Mouse (Mus musculus): Measurements from ENCODE around the gene Btn2a2. TPM values are rescaled to one million over a fixed set of nuclear protein-coding genes. Genes with fewer than 3 reads are reported as not detected.

Gene Btn2a2
- polyA plus RNA-seq, 1 experiment from 2014 or later, result not detected

- Histone ChIP-seq H3K4me2 (no peak overlapping the region), H3K9me3 (no peaks in the 10 kb centered on the region), H3K4me3 (no peak overlapping the region), H3K27ac (no peak overlapping the region), H3K9ac (no peak overlapping the region), H3K36me3 (replicated peaks) (no peaks in the 10 kb centered on the region), H3K27me3 (replicated peaks) (peaks cover 16% of the 10 kb centered on the region; the same call in 1 of the 2 replicates), H3K4me1 (peaks cover 10% of the 10 kb centered on the region)
- ATAC-seq (replicated peaks), result no peak
- WGBS, result 40% methylated on average over 4 of the region's 4 CpGs
Observed at GRCm38 (mm10) chr13:23502916-23503315, 14.3 kb upstream of the Btn2a2 start.

GRCm38 (mm10) chr13:23502031-23502567 lies 13.4 kb upstream of the Btn2a2 start:
- no peak for ATAC-seq (replicated peaks)
- no peak overlapping the region for H3K4me3 ChIP-seq
- peaks cover 17% of the 10 kb centered on the region; the same call in 1 of the 2 replicates for H3K27me3 ChIP-seq (replicated peaks)
- H3K27ac ChIP-seq, result no peak overlapping the region
- no peaks in the 10 kb centered on the region for H3K9me3 ChIP-seq
- no peak overlapping the region for H3K4me2 ChIP-seq
- H3K4me1 ChIP-seq, result peaks cover 10% of the 10 kb centered on the region
- WGBS, result 38% methylated on average over 9 of the region's 9 CpGs
- H3K36me3 ChIP-seq (replicated peaks), result no peaks in the 10 kb centered on the region
- H3K9ac ChIP-seq, result no peak overlapping the region

GRCm38 (mm10) chr13:23501511-23501910 lies 12.9 kb upstream of the Btn2a2 start:
- 30% methylated on average over 5 of the region's 5 CpGs for WGBS
- ATAC-seq (replicated peaks), result no peak
- no peak overlapping the region for H3K4me3 ChIP-seq
- no peaks in the 10 kb centered on the region for H3K9me3 ChIP-seq
- H3K9ac ChIP-seq, result no peak overlapping the region
- H3K27ac ChIP-seq, result no peak overlapping the region
- no peaks in the 10 kb centered on the region for H3K36me3 ChIP-seq (replicated peaks)
- peaks cover 18% of the 10 kb centered on the region; the same call in 1 of the 2 replicates for H3K27me3 ChIP-seq (replicated peaks)
- H3K4me1 ChIP-seq, result peaks cover 10% of the 10 kb centered on the region
- H3K4me2 ChIP-seq, result no peak overlapping the region

GRCm38 (mm10) chr13:23500424-23501200 lies 12.0 kb upstream of the Btn2a2 start:
- H3K9me3 ChIP-seq, result no peaks in the 10 kb centered on the region
- H3K4me2 ChIP-seq, result no peak overlapping the region
- H3K36me3 ChIP-seq (replicated peaks), result no peaks in the 10 kb centered on the region
- ATAC-seq (replicated peaks), result peak; percentile 57
- no peak overlapping the region for H3K9ac ChIP-seq
- H3K4me1 ChIP-seq, result peaks cover 5% of the 10 kb centered on the region
- no peak overlapping the region for H3K4me3 ChIP-seq
- 2% methylated on average over 17 of the region's 17 CpGs for WGBS
- H3K27ac ChIP-seq, result no peak overlapping the region
- H3K27me3 ChIP-seq (replicated peaks), result peaks cover 15% of the 10 kb centered on the region; the same call in 1 of the 2 replicates

GRCm38 (mm10) chr13:23499943-23500342 lies 11.3 kb upstream of the Btn2a2 start:
- Histone ChIP-seq H3K9me3 (no peaks in the 10 kb centered on the region), H3K9ac (no peak overlapping the region), H3K27ac (no peak overlapping the region), H3K4me2 (no peak overlapping the region), H3K36me3 (replicated peaks) (no peaks in the 10 kb centered on the region), H3K27me3 (replicated peaks) (peaks cover 15% of the 10 kb centered on the region; the same call in 1 of the 2 replicates), H3K4me3 (no peak overlapping the region), H3K4me1 (peaks cover 4% of the 10 kb centered on the region)
- no peak for ATAC-seq (replicated peaks)
- 8% methylated on average over 7 of the region's 7 CpGs for WGBS

- Histone ChIP-seq H3K4me3 (peak overlapping the region; percentile 21), H3K9ac (no peak overlapping the region), H3K36me3 (replicated peaks) (no peaks in the 10 kb centered on the region), H3K4me1 (peaks cover 4% of the 10 kb centered on the region), H3K4me2 (peak overlapping the region; percentile 33), H3K9me3 (no peaks in the 10 kb centered on the region), H3K27me3 (replicated peaks) (peaks cover 15% of the 10 kb centered on the region; the same call in 1 of the 2 replicates), H3K27ac (no peak overlapping the region)
- ATAC-seq (replicated peaks), result no peak
- whole genome bisulfite sequencing, result 6% methylated on average over 10 of the region's 10 CpGs
Observed at GRCm38 (mm10) chr13:23498653-23499052, 10.0 kb upstream of the Btn2a2 start.

GRCm38 (mm10) chr13:23497656-23498321 lies 9.1 kb upstream of the Btn2a2 start:
- no peak for ATAC-seq (replicated peaks)
- Histone ChIP-seq H3K4me2 (peak overlapping the region; percentile 33), H3K4me1 (peaks cover 4% of the 10 kb centered on the region; the same call in 1 of the 2 replicates), H3K27me3 (replicated peaks) (peaks cover 15% of the 10 kb centered on the region; the same call in 1 of the 2 replicates), H3K9me3 (no peaks in the 10 kb centered on the region), H3K9ac (no peak overlapping the region), H3K4me3 (peak overlapping the region; percentile 21), H3K36me3 (replicated peaks) (no peaks in the 10 kb centered on the region), H3K27ac (no peak overlapping the region)
- WGBS, result 4% methylated on average over 19 of the region's 19 CpGs

- H3K4me2 ChIP-seq, result no peak overlapping the region
- no peaks in the 10 kb centered on the region for H3K9me3 ChIP-seq
- 73% methylated on average over 6 of the region's 6 CpGs for WGBS
- no peak overlapping the region for H3K27ac ChIP-seq
- peaks cover 15% of the 10 kb centered on the region; the same call in 1 of the 2 replicates for H3K27me3 ChIP-seq (replicated peaks)
- no peaks in the 10 kb centered on the region for H3K36me3 ChIP-seq (replicated peaks)
- H3K4me1 ChIP-seq, result peaks cover 11% of the 10 kb centered on the region
- H3K4me3 ChIP-seq, result no peak overlapping the region
- no peak overlapping the region for H3K9ac ChIP-seq
- no peak for ATAC-seq (replicated peaks)
Observed at GRCm38 (mm10) chr13:23495526-23495925, 6.9 kb upstream of the Btn2a2 start.

GRCm38 (mm10) chr13:23491990-23492389 lies 3.3 kb upstream of the Btn2a2 start:
- Histone ChIP-seq H3K36me3 (replicated peaks) (no peaks in the 10 kb centered on the region), H3K9ac (no peak overlapping the region), H3K4me3 (peak overlapping the region; percentile 14), H3K4me2 (peak overlapping the region; percentile 41), H3K27ac (no peak overlapping the region), H3K9me3 (no peaks in the 10 kb centered on the region), H3K27me3 (replicated peaks) (peaks cover 3% of the 10 kb centered on the region; the same call in 1 of the 2 replicates), H3K4me1 (peaks cover 10% of the 10 kb centered on the region)
- 3% methylated on average over 14 of the region's 14 CpGs for WGBS
- ATAC-seq (replicated peaks), result no peak

- no peak for ATAC-seq (replicated peaks)
- Histone ChIP-seq H3K4me3 (no peak overlapping the region), H3K36me3 (replicated peaks) (no peaks in the 10 kb centered on the region), H3K4me2 (no peak overlapping the region), H3K27me3 (replicated peaks) (no peaks in the 10 kb centered on the region), H3K9me3 (no peaks in the 10 kb centered on the region), H3K4me1 (peaks cover 10% of the 10 kb centered on the region), H3K9ac (no peak overlapping the region), H3K27ac (no peak overlapping the region)
- WGBS, result 20% methylated on average over 1 of the region's 1 CpGs
Observed at GRCm38 (mm10) chr13:23491263-23491662, 2.6 kb upstream of the Btn2a2 start.

GRCm38 (mm10) chr13:23490863-23491262 lies 2.2 kb upstream of the Btn2a2 start:
- peaks cover 10% of the 10 kb centered on the region for H3K4me1 ChIP-seq
- no peak overlapping the region for H3K4me2 ChIP-seq
- no peaks in the 10 kb centered on the region for H3K27me3 ChIP-seq (replicated peaks)
- ATAC-seq (replicated peaks), result no peak
- no peak overlapping the region for H3K9ac ChIP-seq
- H3K36me3 ChIP-seq (replicated peaks), result no peaks in the 10 kb centered on the region
- no peak overlapping the region for H3K27ac ChIP-seq
- WGBS, result 79% methylated on average over 1 of the region's 1 CpGs
- H3K9me3 ChIP-seq, result no peaks in the 10 kb centered on the region
- H3K4me3 ChIP-seq, result no peak overlapping the region

- no peak overlapping the region for H3K4me2 ChIP-seq
- no peak overlapping the region for H3K27ac ChIP-seq
- H3K9me3 ChIP-seq, result no peaks in the 10 kb centered on the region
- H3K4me3 ChIP-seq, result no peak overlapping the region
- H3K4me1 ChIP-seq, result peaks cover 3% of the 10 kb centered on the region; the same call in 1 of the 2 replicates
- H3K9ac ChIP-seq, result no peak overlapping the region
- H3K36me3 ChIP-seq (replicated peaks), result no peaks in the 10 kb centered on the region
- WGBS, result 48% methylated on average over 5 of the region's 5 CpGs
- ATAC-seq (replicated peaks), result no peak
- H3K27me3 ChIP-seq (replicated peaks), result no peaks in the 10 kb centered on the region
Observed at GRCm38 (mm10) chr13:23485271-23485670, 3.4 kb downstream of the Btn2a2 start.
